12 mouse cellular contexts compared by ENCODE assay signal in genomic region chr13:15664580-15665201, GRCm38 (mm10).
A peak's percentile ranks its signal among the peaks of the same experiment; 100 is the strongest.
DNase-seq lines count a peak whose midpoint lies in the region; ATAC-seq lines count a peak whose summit lies in the region.
"Had no signal": no experiment of that assay in that cellular context is flagged by ENCODE, and none has a peak within 500 bp of the region (broad histone marks: within the 10 kb centered on the region; RNA-seq: fewer than 3 reads in every experiment).

No protein-coding gene starts in this region.

- no peaks in the 10 kb centered on the region for H3K27me3 ChIP-seq in hindbrain, embryonic 11.5 days (ENCODE audit: control insufficient read depth, insufficient read depth, low read length)
- H3K27me3 ChIP-seq in hindbrain, embryonic 12.5 days: no peaks in the 10 kb centered on the region

- H3K9me3 ChIP-seq in hindbrain, embryonic 11.5 days (ENCODE audit: control insufficient read depth, low read length): no peaks in the 10 kb centered on the region
- no peaks in the 10 kb centered on the region for H3K9me3 ChIP-seq in hindbrain, embryonic 12.5 days (replicated peaks)

- no peak overlapping the region for H3K9ac ChIP-seq in hindbrain, embryonic 11.5 days (ENCODE audit: low read depth, low read length)
- H3K9ac ChIP-seq in hindbrain, embryonic 12.5 days: no peak overlapping the region

- no peak for ATAC-seq in hindbrain, embryonic 11.5 days (ENCODE audit: low FRiP score)
- no peak for ATAC-seq in hindbrain, embryonic 12.5 days (ENCODE audit: low FRiP score)
- no peak for ATAC-seq in CD4-positive, CD25-positive, alpha-beta regulatory T cell, adult 4 months
- ATAC-seq: intestine, embryonic 16.5 days had no signal

- no peak overlapping the region for H3K4me3 ChIP-seq in hindbrain, embryonic 11.5 days (ENCODE audit: low read depth, low read length)
- H3K4me3 ChIP-seq in hindbrain, embryonic 12.5 days: no peak overlapping the region
- H3K4me3 ChIP-seq: left cerebral cortex, adult 2 months had no signal

- DNase-seq in hindbrain, embryonic 11.5 days (ENCODE audit: low spot score): peak; percentile 19
- DNase-seq in 3T3-L1 (ENCODE audit: low read depth, low spot score): peak; percentile 67
- DNase-seq in embryo, embryonic 10 days (ENCODE audit: low spot score): peak; percentile 74
- DNase-seq in hindlimb bud, embryonic 11.5 days (ENCODE audit: extremely low spot score, low read depth, low spot score): peak; percentile 79
- DNase-seq in right cerebral cortex, postnatal 25 days: no peak
- DNase-seq in cerebellum, adult 11-12 months: no peak
- DNase-seq: gastrocnemius, postnatal 25 days; thymus, postnatal 4 days had no signal

- 0 out of 2 replicates have a peak, but pooled peaks cover 4% of the 10 kb centered on the region for H3K36me3 ChIP-seq in hindbrain, embryonic 11.5 days (ENCODE audit: control insufficient read depth, insufficient read depth, low read length)
- peaks cover 10% of the 10 kb centered on the region; the same call in 1 of the 2 replicates for H3K36me3 ChIP-seq in hindbrain, embryonic 12.5 days

- H3K4me1 ChIP-seq in hindbrain, embryonic 11.5 days (replicated peaks; ENCODE audit: control insufficient read depth, insufficient read depth, low read length): no peaks in the 10 kb centered on the region
- no peaks in the 10 kb centered on the region for H3K4me1 ChIP-seq in hindbrain, embryonic 12.5 days

- no peak overlapping the region for H3K4me2 ChIP-seq in hindbrain, embryonic 11.5 days (replicated peaks; ENCODE audit: low read depth, low read length)
- no peak overlapping the region for H3K4me2 ChIP-seq in hindbrain, embryonic 12.5 days (replicated peaks)

- H3K27ac ChIP-seq in hindbrain, embryonic 11.5 days (ENCODE audit: low read depth, low read length): no peak overlapping the region
- H3K27ac ChIP-seq in hindbrain, embryonic 12.5 days: no peak overlapping the region; the same call in 1 of the 2 replicates
- H3K27ac ChIP-seq: left cerebral cortex, adult 2 months had no signal

- WGBS in hindbrain, embryonic 11.5 days: 45% methylated on average over 7 of the region's 7 CpGs
- WGBS in hindbrain, embryonic 12.5 days: 42% methylated on average over 7 of the region's 7 CpGs

Comparison
In these comparisons a context has a peak if more than half of its experiments do, and no peak if none do; other contexts are left out.
1. DNase-seq: peak in hindbrain, embryonic 11.5 days (single experiment), 3T3-L1 (single experiment), embryo, embryonic 10 days (single experiment) and hindlimb bud, embryonic 11.5 days (single experiment); none in right cerebral cortex, postnatal 25 days (single experiment) and cerebellum, adult 11-12 months (single experiment).